Mouse (Mus musculus): ENCODE measurements around the gene 4930452B06Rik.

Gene 4930452B06Rik

GRCm38 (mm10) chr14:8459759-8460158, 206.3 kb downstream of the 4930452B06Rik start:
- DNase-seq (ENCODE audit: low read depth, low spot score): peak; percentile 82

- DNase-seq (ENCODE audit: low read depth, low spot score): no peak
These were observed 214.9 kb downstream of the 4930452B06Rik start for GRCm38 (mm10) chr14:8451117-8451516.

GRCm38 (mm10) chr14:8450342-8450741, 215.7 kb downstream of the 4930452B06Rik start:
- no peak for DNase-seq (ENCODE audit: low read depth, low spot score)

GRCm38 (mm10) chr14:8449299-8449698, 216.7 kb downstream of the 4930452B06Rik start:
- no peak for DNase-seq (ENCODE audit: low read depth, low spot score)

GRCm38 (mm10) chr14:8447352-8447751, 218.7 kb downstream of the 4930452B06Rik start:
- no peak for DNase-seq (ENCODE audit: low read depth, low spot score)

GRCm38 (mm10) chr14:8444363-8444762, 221.7 kb downstream of the 4930452B06Rik start:
- no peak for DNase-seq (ENCODE audit: low read depth, low spot score)

- no peak for DNase-seq (ENCODE audit: low read depth, low spot score)
These were observed 223.3 kb downstream of the 4930452B06Rik start for GRCm38 (mm10) chr14:8442691-8443090.

- no peak for DNase-seq (ENCODE audit: low read depth, low spot score)
These were observed 224.4 kb downstream of the 4930452B06Rik start for GRCm38 (mm10) chr14:8441623-8442022.

- DNase-seq (ENCODE audit: low read depth, low spot score): no peak
These were observed 235.3 kb downstream of the 4930452B06Rik start for GRCm38 (mm10) chr14:8430611-8431230.

GRCm38 (mm10) chr14:8429767-8430166, 236.3 kb downstream of the 4930452B06Rik start:
- DNase-seq (ENCODE audit: low read depth, low spot score): no peak

- no peak for DNase-seq (ENCODE audit: low read depth, low spot score)
These were observed 243.2 kb downstream of the 4930452B06Rik start for GRCm38 (mm10) chr14:8422833-8423232.

- DNase-seq (ENCODE audit: low read depth, low spot score): no peak
These were observed 244.7 kb downstream of the 4930452B06Rik start for GRCm38 (mm10) chr14:8421199-8421787.

- DNase-seq (ENCODE audit: low read depth, low spot score): no peak
These were observed 247.4 kb downstream of the 4930452B06Rik start for GRCm38 (mm10) chr14:8418610-8419009.

GRCm38 (mm10) chr14:8405946-8406345, 260.1 kb downstream of the 4930452B06Rik start:
- DNase-seq (ENCODE audit: low read depth, low spot score): peak; percentile 85

GRCm38 (mm10) chr14:8403310-8403709, 262.7 kb downstream of the 4930452B06Rik start:
- peak; percentile 94 for DNase-seq (ENCODE audit: low read depth, low spot score)

GRCm38 (mm10) chr14:8398507-8398906, 267.5 kb downstream of the 4930452B06Rik start:
- no peak for DNase-seq (ENCODE audit: low read depth, low spot score)

- DNase-seq (ENCODE audit: low read depth, low spot score): no peak
These were observed 270.3 kb downstream of the 4930452B06Rik start for GRCm38 (mm10) chr14:8395690-8396287.

- no peak for DNase-seq (ENCODE audit: low read depth, low spot score)
These were observed 273.7 kb downstream of the 4930452B06Rik start for GRCm38 (mm10) chr14:8392181-8392825.

Data from R1 (cell line).